Mouse (Mus musculus) retina, adult 2 months (tissue): Measurements from ENCODE around the gene Ttn.

Experiments
- DNase-seq: peaks from one replicate; pipeline ENCODE4 v3.0.0-alpha.2; 2012; ENCODE audit warnings: low read depth, low spot score

The Ttn gene

DNA sequence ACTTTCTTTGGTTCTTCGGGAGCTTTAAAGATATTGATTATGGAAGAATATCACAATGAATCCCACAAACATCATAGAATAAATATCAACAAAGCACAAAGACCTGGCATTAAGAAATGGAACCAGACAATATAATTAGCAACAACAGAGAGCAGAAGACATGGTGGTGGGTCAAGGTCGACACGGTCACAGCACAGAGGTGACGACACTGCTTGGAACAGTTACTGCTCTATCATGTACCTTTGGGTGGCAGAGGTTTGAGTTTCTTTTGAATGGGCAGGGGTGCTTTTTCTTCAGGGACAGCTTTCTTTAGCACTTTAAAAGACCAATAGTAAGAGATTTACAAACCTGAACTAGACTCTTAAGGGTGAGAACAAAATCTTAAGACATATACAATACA lies 132.3 kb downstream of the Ttn start:
- no peak for DNase-seq

DNA sequence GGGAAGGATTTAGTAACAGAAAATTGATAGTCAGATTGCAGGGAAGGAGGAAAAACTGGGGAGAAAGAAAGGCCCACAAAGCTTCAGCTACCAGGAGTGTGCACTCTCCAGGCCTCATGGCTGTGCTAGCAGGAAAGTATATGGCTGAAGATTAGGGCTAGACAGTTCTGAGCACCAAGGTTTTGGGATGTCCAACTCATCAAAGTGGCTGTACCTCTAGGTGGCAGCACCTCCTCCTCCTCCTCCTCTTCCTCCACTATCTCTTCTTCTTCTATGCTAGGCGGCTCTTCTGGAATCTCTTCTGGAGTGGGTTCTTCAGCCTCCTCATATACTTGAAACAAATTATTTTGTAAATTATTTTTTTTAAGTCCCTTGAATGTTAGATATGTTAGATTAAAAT lies 139.2 kb downstream of the Ttn start:
- no peak for DNase-seq

GRCm38 (mm10) chr2:76820472-76820871 lies 161.9 kb downstream of the Ttn start:
- no peak for DNase-seq

DNA sequence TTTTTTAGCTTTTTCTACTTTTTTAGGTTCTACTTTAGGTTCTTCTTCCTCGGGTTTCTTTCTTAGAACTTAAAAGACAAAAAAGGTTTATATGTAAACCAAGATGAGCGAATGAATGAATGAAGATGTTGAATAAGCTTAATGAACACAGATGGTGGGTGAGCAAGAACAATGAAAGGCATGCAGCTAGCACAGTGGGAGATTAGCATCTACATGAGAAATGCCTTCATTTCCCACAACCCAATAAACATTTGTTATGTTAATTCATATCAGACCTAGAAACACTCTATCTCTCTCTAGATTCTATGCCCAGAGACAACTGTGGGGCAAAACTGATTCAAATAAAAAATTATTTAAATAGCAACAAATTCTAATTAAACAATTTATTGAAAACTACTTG lies 164.6 kb downstream of the Ttn start:
- DNase-seq = no peak

DNA sequence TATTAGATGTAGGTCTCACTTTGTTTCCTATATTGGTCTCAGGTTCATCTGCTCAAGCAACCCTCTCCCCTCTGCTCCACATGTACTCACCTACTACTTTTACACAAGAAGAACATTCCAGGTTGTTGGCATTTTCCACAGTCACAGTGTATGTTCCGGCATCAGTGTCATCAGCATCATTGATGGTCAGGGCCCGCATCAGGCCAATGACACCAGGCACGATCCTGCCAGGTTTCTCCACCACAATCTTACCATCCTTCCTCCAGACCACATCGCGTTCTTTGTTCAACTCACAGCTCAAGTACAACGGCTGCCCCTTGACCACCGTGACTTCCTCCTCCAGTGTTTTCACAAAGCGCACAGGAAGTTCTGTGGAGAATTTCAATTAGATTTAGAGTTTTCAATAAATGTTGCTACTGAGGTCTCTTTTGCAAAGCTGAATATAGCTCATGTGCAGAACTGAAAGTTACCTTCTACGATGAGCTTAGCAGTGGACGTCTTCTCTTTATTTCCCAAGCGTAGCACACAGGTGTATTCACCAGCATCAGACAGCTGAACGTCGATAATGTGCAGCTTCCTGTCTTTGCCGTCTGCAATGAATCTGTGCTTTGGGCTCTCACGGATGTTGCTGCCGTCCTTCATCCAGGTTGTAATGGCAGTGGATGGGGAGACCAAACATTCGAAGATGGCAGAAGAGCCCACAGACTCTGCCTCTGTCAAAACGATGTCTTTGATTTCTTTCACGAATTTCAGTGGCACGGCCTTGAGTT lies 168.1 kb downstream of the Ttn start:
- no peak for DNase-seq

GRCm38 (mm10) chr2:76811160-76811559 lies 171.2 kb downstream of the Ttn start:
- DNase-seq = no peak

DNA sequence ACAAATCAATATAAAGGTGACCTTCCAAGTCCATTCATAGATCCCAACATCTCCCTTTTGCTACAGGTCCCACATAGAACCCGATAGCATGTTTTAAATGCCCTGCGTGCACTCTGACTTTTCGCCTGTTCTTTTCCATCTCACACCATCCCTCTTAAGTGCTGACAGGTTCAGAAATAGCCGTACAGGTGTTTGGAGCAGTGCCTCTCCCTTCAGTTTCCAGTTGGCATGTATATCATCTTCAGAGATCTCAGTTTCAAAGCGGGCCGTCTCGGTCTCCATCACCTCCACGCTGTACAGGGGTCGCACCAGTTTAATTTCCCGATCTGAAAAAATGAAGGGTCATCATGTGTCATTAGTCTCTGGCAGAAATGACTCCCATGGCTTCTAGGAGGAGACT lies 174.0 kb downstream of the Ttn start:
- DNase-seq = no peak

DNA sequence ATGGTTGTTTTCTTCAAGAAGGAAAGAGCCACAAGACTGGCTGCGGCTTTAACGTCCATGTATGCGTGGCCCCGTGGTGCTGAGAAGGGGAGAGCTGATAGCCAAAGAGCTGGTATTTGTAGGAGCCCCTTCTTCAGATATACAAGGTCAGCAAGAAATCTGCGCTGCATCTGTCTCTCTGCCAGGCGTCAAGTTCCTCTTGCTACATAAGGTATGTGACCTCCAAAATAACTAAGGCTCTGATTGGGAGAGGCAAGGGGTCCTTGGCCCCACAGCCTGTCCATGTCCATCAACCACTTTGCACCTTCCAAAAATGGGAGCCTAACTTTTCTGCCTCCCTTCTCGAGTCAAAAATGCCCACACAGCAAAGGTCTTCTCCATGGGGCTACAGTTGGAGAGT lies 175.1 kb downstream of the Ttn start:
- no peak for DNase-seq

GRCm38 (mm10) chr2:76806861-76807260 lies 175.5 kb downstream of the Ttn start:
- DNase-seq = no peak

- no peak for DNase-seq
These were observed 176.0 kb downstream of the Ttn start for GRCm38 (mm10) chr2:76806376-76806775.

DNA sequence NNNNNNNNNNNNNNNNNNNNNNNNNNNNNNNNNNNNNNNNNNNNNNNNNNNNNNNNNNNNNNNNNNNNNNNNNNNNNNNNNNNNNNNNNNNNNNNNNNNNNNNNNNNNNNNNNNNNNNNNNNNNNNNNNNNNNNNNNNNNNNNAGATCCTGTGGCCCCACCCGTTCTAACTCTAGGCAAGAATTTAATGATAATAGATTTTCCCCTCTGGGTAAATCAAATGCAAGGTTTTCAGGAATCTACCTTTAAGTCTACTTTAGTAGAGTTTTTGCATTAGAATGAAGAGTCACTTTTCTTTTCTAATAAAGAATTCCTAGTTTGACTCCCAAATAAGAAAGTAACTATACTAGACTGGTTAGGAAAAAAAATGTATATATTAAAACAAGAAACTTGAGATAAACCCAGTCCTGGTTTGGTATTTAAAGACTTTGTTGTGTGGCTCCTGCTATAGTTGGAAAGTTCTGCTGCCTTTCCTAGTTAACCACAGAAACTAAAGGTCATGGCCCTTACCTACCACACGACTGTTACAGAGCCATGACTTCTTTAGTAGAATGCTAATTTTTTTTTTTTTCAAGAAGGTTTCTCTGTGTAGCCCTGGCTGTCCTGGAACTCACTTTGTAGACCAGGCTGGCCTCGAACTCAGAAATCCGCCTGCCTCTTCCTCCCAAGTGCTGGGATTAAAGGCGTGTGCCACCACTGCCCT lies 177.0 kb downstream of the Ttn start:
- no peak for DNase-seq

DNA sequence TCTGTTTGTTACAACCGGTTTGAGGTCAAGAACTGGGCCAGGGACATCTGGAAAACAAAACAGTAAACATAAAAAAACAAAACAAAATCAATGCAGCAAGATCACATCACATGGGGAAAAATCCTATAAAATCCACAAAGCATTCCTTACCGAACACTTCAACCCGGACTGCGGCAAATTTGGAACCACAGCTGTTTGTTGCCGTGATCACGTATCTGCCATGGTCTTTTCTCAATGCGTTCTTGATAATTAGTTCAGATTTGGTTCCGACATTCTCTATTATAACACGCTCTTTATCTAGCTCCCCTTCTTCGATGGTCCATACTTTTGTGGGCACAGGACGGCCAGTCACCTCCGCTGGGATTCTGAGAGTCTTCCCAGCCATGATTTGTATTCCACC lies 198.2 kb downstream of the Ttn start:
- no peak for DNase-seq

GRCm38 (mm10) chr2:76780792-76781191 lies 201.6 kb downstream of the Ttn start:
- DNase-seq = no peak

DNA sequence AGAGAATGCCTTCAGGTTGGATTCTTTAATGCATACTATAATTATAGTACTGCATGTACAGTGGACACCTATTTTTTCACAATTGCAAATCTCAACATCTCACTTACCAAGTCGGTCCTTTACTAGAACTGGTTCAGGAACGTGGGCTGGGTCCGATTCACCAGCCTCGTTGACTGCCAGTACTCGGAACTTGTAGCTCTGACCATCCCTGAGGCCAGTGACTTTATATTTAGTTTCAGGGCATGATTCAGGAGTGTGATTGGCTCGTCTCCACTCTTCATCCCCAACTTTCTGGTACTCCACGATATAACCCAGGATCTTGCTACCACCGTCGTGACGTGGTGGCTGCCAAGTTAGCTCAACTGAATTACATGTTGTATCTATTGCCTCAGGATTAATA lies 212.5 kb downstream of the Ttn start:
- DNase-seq = no peak

DNA sequence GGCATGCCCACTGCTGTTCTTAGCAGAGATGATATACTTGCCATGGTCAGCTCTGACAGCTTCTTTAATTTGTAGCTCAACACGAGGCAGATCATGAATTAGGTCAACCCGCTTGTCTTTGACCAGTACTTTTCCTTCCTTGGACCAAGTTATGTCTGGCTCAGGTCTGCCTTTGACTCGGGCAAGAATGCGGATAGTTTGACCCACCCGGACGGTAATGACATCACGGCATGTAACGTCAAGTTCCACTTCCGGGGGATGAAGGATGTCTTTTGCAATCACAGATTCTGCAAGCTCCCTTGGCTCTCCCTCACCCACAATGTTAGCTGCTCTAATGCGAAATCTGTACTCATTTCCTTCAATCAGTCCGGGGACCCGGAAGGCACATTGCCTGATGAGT lies 215.1 kb downstream of the Ttn start:
- DNase-seq = no peak

DNA sequence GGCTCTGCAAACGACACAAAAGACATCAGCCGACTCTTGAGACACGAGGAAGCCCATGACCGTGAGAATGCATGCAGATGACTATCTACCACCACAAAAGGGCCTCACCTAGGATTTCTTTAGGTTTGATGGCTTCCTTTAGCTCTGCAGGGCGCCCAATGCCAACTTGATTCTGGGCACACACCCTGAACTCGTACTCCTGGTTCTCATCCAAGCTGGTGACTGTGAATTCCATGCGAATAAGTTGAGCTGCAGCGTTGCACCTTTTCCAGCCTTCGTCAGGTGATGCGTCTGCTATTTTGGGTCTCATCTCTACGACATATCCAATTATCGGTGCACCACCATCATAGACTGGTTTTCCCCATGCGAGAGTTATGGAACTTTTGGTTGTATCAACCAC lies 217.8 kb downstream of the Ttn start:
- DNase-seq = no peak

GRCm38 (mm10) chr2:76762154-76762553 lies 220.2 kb downstream of the Ttn start:
- no peak for DNase-seq

DNA sequence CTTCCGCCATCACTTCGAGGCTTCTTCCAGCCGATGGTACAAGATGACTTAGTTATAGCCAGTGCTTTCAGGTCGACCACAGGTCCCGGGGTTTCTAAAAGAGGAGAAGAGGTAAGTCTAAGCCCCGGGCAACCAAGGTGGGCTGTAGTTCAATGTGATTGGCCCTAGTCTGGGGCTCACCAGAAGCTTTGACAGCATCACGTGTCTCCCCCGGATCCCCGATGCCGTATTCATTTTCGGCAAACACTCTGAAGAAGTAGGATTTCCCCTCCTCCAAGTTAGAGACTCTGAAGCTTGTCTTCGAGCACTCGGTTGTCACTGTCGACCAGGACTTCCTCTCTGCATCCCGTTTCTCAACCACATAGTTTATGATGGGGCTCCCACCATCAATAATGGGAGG lies 225.9 kb downstream of the Ttn start:
- DNase-seq = no peak

DNA sequence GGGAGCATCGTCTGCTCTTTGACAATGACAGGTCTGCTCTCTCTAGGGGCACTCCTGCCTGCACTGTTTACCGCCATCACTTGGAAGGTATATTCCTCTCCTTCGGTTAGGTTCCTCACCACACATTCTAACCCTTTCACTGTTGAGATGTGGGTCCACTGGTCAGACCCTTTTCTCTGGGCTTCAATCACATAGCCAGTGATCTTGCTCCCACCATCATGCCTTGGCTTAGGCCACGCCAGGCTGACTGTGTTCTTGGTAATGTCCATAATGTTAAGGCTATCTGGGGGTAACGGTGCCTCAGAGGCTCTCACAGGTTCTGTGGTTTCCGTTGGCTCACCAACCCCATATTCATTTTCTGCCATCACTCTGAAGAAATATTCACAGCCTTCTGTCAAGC lies 230.4 kb downstream of the Ttn start:
- DNase-seq = no peak

DNA sequence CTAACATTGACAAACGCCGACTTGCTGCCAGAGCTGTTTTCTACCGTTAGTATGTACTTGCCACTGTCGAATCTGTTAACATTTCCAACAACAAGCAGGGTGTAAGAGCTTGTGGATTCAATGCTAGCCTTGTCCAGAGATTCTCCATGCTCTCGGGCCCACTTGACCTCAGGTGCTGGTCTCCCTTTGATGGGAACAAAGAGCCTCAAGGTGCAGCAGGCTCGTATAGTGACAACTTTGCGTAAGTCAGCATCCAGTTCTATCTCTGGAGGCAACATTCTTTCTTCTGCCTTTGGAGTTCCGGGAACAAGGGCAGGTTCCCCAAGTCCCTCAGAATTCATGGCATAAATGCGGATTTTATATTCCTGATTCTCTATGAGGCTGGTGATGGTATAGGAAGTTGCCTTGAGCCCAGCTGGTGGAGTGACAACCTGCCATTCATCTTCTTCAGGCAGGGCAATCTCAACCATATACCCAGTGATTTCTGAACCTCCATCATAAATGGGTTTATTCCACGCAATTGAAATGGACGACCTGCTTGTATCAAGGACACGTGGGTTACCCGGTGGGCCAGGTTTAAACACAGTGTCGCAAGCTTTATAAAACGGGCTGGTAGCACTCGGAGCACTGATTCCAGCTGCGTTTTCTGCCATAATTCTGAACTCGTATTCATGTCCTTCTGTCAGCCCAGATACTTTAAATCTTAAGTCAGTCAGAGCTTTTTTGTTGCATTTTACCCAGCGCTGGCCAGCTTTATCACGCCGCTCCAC lies 232.8 kb downstream of the Ttn start:
- DNase-seq = no peak

DNA sequence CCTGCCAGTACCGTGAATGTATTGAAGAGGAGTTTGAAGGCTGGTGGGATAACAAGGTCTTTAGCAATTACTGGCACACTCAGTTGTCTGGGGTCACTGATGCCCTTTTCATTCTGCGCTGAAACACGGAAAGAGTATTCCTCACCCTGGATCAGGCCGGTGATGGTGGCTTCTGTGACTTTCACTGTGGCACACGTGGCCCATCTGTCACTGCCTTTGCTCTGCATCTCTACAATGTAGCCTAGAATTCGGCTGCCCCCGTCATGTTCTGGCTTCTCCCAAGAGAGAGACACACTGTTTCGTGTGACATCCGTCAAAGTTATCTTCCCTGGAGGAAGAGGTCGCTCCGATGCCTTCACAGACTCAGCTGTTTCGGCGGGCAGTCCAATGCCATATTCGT lies 233.7 kb downstream of the Ttn start:
- no peak for DNase-seq

GRCm38 (mm10) chr2:76719650-76720049 lies 262.7 kb downstream of the Ttn start:
- no peak for DNase-seq

- DNase-seq = no peak
These were observed 267.4 kb downstream of the Ttn start for GRCm38 (mm10) chr2:76714984-76715383.
